Mouse (Mus musculus): Measurements from ENCODE around the gene Grip2. TPM values are rescaled to one million over a fixed set of nuclear protein-coding genes. Genes with fewer than 3 reads are reported as not detected.

Grip2 gene
- polyA plus RNA-seq (2015; fragmentation: Nextera tagmentation; extraction: Ambion mirVana) = 6.7 and 7.4 TPM in 2 replicates

DNA sequence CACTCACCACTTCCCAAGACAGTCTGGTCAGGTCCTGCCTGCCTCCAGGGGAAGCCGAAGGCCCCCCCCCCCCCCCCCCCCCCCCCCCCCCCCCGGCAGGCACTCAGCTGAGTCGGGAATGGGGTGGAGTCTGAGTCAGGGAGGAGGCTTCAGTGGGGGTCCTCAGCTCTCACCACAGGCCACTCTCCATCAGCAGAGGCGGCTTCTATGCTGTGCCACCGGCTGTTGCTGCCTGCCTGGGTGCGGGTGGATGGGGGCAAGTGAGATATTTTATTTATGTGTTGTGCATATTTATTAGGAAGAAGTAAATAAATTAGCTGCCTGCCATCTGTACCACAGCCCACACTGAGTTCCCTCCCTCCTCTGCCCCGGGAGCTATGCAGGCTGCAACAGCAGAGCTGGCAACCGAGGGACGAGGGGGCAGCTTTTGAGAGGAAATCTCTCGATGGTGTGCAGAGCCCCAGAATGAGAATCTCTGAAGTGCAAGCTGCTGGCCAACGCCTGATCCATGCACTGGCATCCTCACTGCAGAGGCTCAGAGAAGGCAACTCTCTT, at the start of gene Grip2:
TSS of gene Grip2 (minus strand) at position 235 of the 555 bp plus-strand sequence.
- Histone ChIP-seq H3K9ac (no peak within 1 kb of the TSS), H3K27me3 (replicated peaks) (peaks cover 37% of the 10 kb centered on the region; the same call in 1 of the 2 replicates), H3K4me3 (no peak within 1 kb of the TSS), H3K9me3 (no peaks in the 10 kb centered on the region), H3K27ac (replicated peaks) (no peak within 1 kb of the TSS), H3K36me3 (no peaks in the 10 kb centered on the region), H3K4me2 (no peak within 1 kb of the TSS), H3K4me1 (0 out of 2 replicates have a peak, but pooled peaks cover 3% of the 10 kb centered on the region)
- ATAC-seq (ENCODE audit: extremely low read depth, insufficient number of reproducible peaks, low FRiP score, low TSS enrichment) = no peak
- 54% methylated on average over 8 of the region's 11 CpGs for WGBS

DNA sequence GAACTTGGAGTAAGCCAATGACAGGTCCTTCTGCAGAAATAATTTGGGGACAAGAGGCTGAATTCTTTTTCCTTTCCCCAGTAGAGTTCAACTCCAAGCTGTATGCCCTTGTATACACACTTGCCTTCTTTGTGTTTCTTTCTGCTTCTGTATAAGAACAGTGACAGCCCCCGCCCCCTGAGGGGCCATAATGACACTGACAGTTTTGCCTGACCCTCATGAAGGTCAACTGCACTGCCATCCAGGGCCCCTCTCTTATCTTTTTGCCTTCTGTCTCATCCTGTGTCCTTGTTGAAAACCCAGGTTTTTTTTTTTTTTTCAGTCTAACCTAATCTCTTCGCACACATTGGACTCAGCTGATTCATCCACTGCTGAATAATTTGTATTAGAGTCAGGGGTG, 45.7 kb upstream of the Grip2 start:
- H3K4me2 ChIP-seq = no peak overlapping the region
- H3K27ac ChIP-seq (replicated peaks) = no peak overlapping the region
- ATAC-seq (ENCODE audit: extremely low read depth, insufficient number of reproducible peaks, low FRiP score, low TSS enrichment) = no peak
- no peaks in the 10 kb centered on the region for H3K36me3 ChIP-seq
- peaks cover 3% of the 10 kb centered on the region; the same call in 1 of the 2 replicates for H3K27me3 ChIP-seq (replicated peaks)
- H3K9me3 ChIP-seq = no peaks in the 10 kb centered on the region
- peaks cover 16% of the 10 kb centered on the region for H3K4me1 ChIP-seq
- no peak overlapping the region for H3K4me3 ChIP-seq
- WGBS = 39% methylated on average over 2 of the region's 2 CpGs
- no peak overlapping the region for H3K9ac ChIP-seq

DNA sequence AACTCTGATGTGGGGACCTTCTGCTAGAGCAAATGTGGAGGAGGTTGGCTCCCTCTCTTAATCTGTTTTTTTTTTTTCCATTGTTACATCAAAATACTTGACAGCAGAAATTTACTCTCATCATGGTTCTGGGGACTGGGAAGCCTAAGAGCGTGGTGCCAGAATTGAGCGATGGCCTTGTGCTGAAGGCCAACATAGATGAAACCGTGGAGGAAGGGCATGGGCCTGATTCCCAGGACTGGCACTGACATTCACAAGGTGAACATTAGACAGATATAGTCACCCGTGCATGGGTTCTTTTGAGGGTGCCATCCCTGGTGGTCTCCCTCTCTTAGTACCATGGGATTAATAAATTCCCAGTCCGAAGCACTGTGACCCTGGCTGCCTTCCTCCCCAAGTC, 41.0 kb upstream of the Grip2 start:
- no peak overlapping the region for H3K27ac ChIP-seq (replicated peaks)
- peaks cover 13% of the 10 kb centered on the region for H3K27me3 ChIP-seq (replicated peaks)
- 83% methylated on average over 5 of the region's 5 CpGs for WGBS
- no peak overlapping the region for H3K4me3 ChIP-seq
- no peak overlapping the region for H3K9ac ChIP-seq
- peaks cover 8% of the 10 kb centered on the region for H3K4me1 ChIP-seq
- ATAC-seq (ENCODE audit: extremely low read depth, insufficient number of reproducible peaks, low FRiP score, low TSS enrichment) = no peak
- H3K36me3 ChIP-seq = no peaks in the 10 kb centered on the region
- H3K4me2 ChIP-seq = no peak overlapping the region
- no peaks in the 10 kb centered on the region for H3K9me3 ChIP-seq

DNA sequence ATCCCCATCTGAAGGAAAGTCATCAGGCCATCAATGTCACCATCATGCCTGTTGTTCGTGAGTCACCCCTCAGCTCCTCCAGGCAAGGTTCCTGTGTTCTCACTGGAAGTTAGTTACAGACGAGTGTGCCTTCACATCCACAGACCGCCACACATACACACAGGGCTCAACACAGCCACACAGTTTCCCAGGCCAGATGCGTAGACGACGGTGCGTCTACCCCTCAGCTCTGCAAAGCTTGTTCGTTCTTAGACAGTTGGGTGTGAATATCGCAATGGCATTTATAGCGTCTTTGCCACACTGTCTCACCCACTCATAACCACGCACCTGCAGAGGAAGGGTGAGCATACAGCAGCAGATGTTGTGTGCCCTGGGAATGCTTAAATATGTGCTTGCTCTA, 38.6 kb upstream of the Grip2 start:
- no peak for ATAC-seq (ENCODE audit: extremely low read depth, insufficient number of reproducible peaks, low FRiP score, low TSS enrichment)
- H3K27me3 ChIP-seq (replicated peaks) = peaks cover 19% of the 10 kb centered on the region
- no peaks in the 10 kb centered on the region for H3K4me1 ChIP-seq
- no peak overlapping the region for H3K4me2 ChIP-seq
- H3K4me3 ChIP-seq = no peak overlapping the region
- WGBS = 79% methylated on average over 11 of the region's 11 CpGs
- no peaks in the 10 kb centered on the region for H3K36me3 ChIP-seq
- H3K27ac ChIP-seq (replicated peaks) = no peak overlapping the region
- H3K9ac ChIP-seq = no peak overlapping the region
- H3K9me3 ChIP-seq = no peaks in the 10 kb centered on the region

DNA sequence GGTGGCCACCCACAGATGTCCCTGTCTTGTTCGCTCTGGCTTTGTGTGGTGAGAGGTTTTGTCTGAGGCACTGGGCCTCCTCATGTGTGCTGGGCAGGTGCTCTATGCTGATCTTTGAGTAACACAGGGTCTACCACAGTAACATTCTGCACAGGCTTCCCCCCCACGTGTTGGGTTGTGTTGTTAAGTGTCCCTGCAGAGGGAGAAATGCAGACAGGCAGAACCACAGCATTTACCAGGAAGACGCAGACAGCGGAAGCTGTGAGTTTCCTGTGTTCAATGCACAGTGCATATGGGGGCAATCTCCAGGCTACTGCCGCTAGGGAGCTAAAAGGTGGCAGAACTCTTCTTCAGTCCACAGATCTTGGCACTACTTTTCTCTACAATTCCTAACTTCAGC, 37.5 kb upstream of the Grip2 start:
- peaks cover 21% of the 10 kb centered on the region for H3K27me3 ChIP-seq (replicated peaks)
- no peaks in the 10 kb centered on the region for H3K36me3 ChIP-seq
- H3K9me3 ChIP-seq = no peaks in the 10 kb centered on the region
- no peak overlapping the region for H3K4me3 ChIP-seq
- no peak overlapping the region for H3K27ac ChIP-seq (replicated peaks)
- no peak overlapping the region for H3K9ac ChIP-seq
- ATAC-seq (ENCODE audit: extremely low read depth, insufficient number of reproducible peaks, low FRiP score, low TSS enrichment) = no peak
- H3K4me1 ChIP-seq = no peaks in the 10 kb centered on the region
- no peak overlapping the region for H3K4me2 ChIP-seq
- 72% methylated on average over 5 of the region's 5 CpGs for WGBS

DNA sequence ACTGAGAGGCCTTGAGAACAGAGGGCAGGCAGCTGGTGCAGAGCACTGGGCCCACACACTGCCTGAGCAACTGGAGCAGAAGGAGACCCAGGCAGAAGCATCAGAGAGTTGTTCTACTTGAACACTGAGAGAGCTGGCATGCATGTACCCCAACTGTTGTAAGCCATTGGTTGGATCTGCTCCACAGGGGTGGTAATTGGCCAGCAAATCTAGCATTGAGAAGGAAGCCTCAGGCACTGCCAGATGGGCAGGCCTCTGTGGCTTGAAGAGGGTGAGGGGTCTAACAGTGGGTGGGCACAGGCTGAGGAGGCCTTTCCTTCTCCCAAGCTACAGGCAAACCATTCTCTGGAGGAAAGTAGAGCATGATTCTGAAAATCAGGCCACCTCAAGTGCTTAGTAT, 35.8 kb upstream of the Grip2 start:
- H3K27ac ChIP-seq (replicated peaks) = no peak overlapping the region
- H3K4me2 ChIP-seq = no peak overlapping the region
- H3K9ac ChIP-seq = no peak overlapping the region
- H3K36me3 ChIP-seq = no peaks in the 10 kb centered on the region
- peaks cover 27% of the 10 kb centered on the region for H3K27me3 ChIP-seq (replicated peaks)
- H3K4me1 ChIP-seq = no peaks in the 10 kb centered on the region
- ATAC-seq (ENCODE audit: extremely low read depth, insufficient number of reproducible peaks, low FRiP score, low TSS enrichment) = no peak
- H3K4me3 ChIP-seq = no peak overlapping the region
- H3K9me3 ChIP-seq = no peaks in the 10 kb centered on the region

DNA sequence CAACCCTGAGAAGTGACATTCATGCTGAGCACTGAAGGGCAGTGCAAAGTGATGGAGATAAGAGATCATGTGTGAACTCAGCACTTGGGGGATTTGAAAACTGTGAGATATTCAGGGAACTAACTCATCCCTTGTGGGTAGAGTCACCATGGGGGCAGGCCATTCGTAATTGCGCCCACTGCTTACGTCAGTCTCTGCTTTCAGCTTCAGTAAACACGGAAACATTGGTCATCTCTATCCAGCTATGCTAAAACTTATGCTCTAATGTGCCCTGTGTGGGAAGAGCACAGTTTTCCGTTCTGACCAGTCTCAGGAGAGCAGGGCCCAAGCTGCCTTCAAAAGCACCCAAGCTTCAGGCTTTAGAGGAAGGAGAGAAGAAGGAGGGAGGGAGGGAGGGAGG, 31.3 kb upstream of the Grip2 start:
- Histone ChIP-seq H3K27ac (replicated peaks) (no peak overlapping the region), H3K4me2 (no peak overlapping the region), H3K9me3 (no peaks in the 10 kb centered on the region), H3K4me1 (no peaks in the 10 kb centered on the region), H3K4me3 (no peak overlapping the region), H3K36me3 (no peaks in the 10 kb centered on the region), H3K9ac (no peak overlapping the region), H3K27me3 (replicated peaks) (peaks cover 53% of the 10 kb centered on the region)
- 45% methylated on average over 5 of the region's 5 CpGs for WGBS
- ATAC-seq (ENCODE audit: extremely low read depth, insufficient number of reproducible peaks, low FRiP score, low TSS enrichment) = no peak

DNA sequence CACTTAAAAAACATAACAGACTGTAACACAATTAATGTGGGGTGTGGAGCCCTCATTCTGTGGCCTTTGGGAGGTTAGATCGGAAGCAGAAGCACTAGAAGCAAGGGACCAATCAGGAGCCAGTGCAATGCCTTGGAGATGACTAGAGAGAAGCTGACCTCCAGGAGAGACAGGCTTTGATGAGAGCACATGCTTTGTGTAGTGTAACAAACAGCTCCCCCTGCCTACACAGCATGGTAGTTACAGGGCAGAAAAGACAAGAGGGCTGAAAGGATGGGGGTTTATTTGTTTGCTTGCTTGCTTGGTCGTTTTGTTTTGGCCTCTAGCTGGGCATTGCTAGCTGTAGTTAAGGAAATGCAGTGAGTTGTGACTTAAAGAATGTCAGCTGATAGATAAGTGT, 25.5 kb upstream of the Grip2 start:
- 9% methylated on average over 2 of the region's 2 CpGs for WGBS

DNA sequence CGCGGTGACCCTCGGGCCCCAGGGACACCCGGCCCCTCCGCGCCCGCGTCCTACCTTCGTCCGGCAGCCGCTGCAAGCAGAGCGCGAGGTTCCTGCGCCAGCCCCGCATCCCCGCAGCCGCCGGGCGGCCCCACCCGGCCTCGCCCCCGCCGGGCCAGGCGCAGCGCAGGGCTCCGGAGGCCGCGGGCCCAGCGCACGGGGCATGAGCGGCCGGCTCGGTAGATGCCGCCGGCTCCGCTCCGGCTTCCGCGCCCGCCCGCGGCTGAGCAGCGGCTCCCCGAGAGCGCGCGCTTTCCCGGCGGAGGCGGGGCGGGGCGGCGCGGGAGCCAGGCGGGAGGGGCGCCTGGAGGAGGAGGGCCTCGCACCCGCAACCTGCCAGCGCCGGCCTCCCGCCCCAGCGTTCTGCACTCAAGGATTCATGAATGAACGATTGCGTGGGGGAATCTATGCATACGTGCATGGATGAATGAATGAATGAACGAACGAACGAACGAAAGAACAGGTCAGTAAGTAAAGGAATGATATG, 16.6 kb upstream of the Grip2 start:
- no peak overlapping the region for H3K27ac ChIP-seq (replicated peaks)
- peak overlapping the region; percentile 53 for H3K4me3 ChIP-seq
- WGBS = 4% methylated on average over 66 of the region's 69 CpGs
- H3K4me2 ChIP-seq = peak overlapping the region; percentile 74
- H3K36me3 ChIP-seq = no peaks in the 10 kb centered on the region
- peaks cover 6% of the 10 kb centered on the region for H3K4me1 ChIP-seq
- peaks cover 87% of the 10 kb centered on the region for H3K27me3 ChIP-seq (replicated peaks)
- peak overlapping the region; percentile 55 for H3K9ac ChIP-seq
- ATAC-seq (ENCODE audit: extremely low read depth, insufficient number of reproducible peaks, low FRiP score, low TSS enrichment) = no peak
- H3K9me3 ChIP-seq = no peaks in the 10 kb centered on the region

More for the DNA sequence above, 25.5 kb upstream of the Grip2 start:
- no peak for ATAC-seq (ENCODE audit: extremely low read depth, insufficient number of reproducible peaks, low FRiP score, low TSS enrichment)
- Histone ChIP-seq H3K36me3 (no peaks in the 10 kb centered on the region), H3K4me1 (no peaks in the 10 kb centered on the region), H3K9ac (no peak overlapping the region), H3K4me3 (no peak overlapping the region), H3K27ac (replicated peaks) (no peak overlapping the region), H3K9me3 (no peaks in the 10 kb centered on the region), H3K4me2 (no peak overlapping the region), H3K27me3 (replicated peaks) (peaks cover 41% of the 10 kb centered on the region)

DNA sequence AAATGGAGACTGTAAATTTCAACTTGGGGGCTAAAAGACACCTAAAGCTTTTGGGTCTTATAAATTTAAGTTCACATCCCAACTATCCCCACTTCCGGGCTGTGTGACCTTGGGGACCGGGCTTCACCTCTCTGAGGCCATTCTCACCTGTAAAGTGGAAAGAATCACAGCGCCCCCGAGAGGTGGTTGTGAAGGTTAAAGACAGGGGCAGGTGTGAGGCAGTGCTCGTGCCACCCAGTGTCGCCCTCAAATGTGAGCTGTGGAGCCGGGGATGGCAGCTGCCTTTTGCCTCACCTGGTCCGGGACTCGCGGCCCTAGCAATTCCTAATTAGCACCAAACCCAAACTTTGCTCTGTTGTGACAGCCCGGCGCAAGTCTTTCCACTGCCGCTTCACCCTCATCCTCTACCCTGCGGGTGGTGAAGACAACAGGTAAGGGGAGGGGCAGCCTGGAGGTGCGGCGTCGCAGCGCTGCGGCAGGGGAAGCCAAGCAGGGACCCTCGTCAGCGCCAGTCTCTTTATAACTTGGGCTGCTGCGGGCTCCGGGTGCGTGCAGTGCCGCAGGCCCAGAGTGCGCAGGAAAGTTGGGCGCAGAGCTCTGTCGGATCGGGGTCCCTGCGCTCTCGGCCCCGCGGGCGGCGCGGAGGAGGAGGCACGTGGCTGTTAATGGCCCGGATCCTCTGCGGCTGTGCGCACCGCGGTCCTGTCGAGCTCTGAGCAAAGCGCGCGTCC, 16.0 kb upstream of the Grip2 start:
- H3K9ac ChIP-seq = peak overlapping the region; percentile 55

DNA sequence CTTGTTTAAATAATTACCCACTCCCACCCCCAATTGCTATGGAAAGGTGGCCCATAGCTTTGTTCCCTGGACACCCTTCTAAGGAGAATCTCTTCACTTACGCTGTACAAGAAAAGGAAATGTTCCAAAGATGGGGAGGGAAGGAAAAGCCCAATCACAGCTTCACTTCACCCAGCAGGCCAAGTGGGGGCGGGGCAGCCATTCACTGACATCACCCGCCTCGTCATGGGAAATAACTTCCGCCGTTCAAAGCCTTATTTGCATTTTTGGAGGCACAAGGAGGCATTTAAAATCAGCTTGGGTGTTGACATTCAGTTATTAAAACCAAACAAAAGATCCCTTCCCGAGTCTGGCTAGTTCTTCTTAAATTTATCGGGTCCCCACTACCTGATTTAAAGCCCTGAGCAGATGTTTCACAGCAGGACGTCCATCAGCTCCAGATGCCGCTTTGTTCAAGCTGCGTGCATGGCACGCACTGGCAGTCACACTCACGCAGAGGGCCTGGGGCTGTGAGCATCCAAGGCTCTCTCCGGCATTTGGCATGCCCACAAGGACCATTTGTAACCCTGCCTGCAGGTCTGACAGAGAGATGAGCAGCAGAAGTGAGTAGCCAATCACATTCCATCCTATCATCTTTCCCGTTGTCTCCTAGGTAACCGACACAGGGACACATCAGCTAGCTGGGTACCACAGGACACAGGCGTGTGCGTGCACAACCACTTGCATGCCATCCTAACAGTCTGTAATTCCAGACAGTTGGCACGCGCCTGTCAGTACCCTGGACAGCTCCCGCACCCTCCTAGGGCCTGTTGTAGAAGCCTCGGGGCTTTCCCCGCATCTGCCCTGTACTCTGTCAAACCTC, 12.2 kb upstream of the Grip2 start:
- no peak for ATAC-seq (ENCODE audit: extremely low read depth, insufficient number of reproducible peaks, low FRiP score, low TSS enrichment)
- Histone ChIP-seq H3K27me3 (replicated peaks) (peaks cover 81% of the 10 kb centered on the region), H3K4me2 (no peak overlapping the region), H3K4me3 (no peak overlapping the region), H3K9me3 (no peaks in the 10 kb centered on the region), H3K27ac (replicated peaks) (no peak overlapping the region), H3K4me1 (peaks cover 6% of the 10 kb centered on the region), H3K36me3 (no peaks in the 10 kb centered on the region), H3K9ac (no peak overlapping the region)
- 13% methylated on average over 23 of the region's 23 CpGs for WGBS

More for the DNA sequence above, 16.0 kb upstream of the Grip2 start:
- Histone ChIP-seq H3K4me2 (peak overlapping the region; percentile 74), H3K4me3 (peak overlapping the region; percentile 53), H3K9me3 (no peaks in the 10 kb centered on the region), H3K27ac (replicated peaks) (no peak overlapping the region), H3K27me3 (replicated peaks) (peaks cover 91% of the 10 kb centered on the region), H3K4me1 (peaks cover 6% of the 10 kb centered on the region), H3K36me3 (no peaks in the 10 kb centered on the region)
- 2% methylated on average over 46 of the region's 46 CpGs for WGBS
- ATAC-seq (ENCODE audit: extremely low read depth, insufficient number of reproducible peaks, low FRiP score, low TSS enrichment) = no peak

All from heart, embryonic 13.5 days (tissue).